Mouse (Mus musculus) cortical plate, adult 2 months (tissue): ENCODE results near the gene Lsamp.

Source experiments
- CTCF ChIP-seq: fragments of 200-500 bp; IDR thresholded peaks from 2 replicates; pipeline ENCODE4 v1.5.1; 2011; ENCODE audit warnings: mild to moderate bottlenecking, control low read depth, low read length; ENCODE audit not compliant: insufficient read depth; ENCODE audit errors: extremely low read depth
- POLR2A ChIP-seq: fragments of 200-500 bp; IDR thresholded peaks from 2 replicates; pipeline ENCODE4 v1.6.1; 2011; ENCODE audit warnings: mild to moderate bottlenecking, low read length, control low read depth; ENCODE audit not compliant: insufficient read depth; ENCODE audit errors: extremely low read depth

DNA sequence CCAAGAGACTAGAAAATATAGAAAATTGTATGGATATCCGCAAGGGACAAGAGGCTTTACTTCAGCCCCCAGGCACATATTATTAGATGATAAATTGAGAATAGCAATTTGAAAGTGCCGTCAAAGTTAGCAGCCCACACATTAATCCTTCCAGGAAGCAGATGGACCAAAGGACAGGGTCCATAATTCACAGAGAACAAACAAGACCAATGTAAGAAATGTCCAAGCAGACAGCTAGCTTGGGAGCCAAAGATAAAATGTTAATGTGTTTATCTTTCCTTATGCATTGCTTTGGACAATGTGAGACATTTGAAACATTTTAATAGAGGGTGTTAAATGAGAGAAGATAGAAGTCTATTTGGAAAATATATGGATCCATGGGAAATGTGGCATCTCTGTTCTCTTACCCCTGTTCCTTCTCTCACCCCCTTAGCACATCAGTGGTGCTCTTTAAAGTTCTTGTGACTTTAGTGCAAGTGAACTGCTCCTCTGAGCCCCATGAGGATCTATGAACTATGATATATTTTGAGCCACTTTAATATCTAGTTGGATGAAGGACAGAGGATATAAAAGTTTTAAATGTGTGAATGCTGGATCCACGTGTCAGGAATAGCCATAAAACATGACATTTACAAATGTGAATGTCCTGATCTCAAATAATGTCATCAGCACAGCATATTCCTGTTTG is 1952.9 kb downstream of the Lsamp start:
- no peak for TF ChIP-seq POLR2A
- no peak for TF ChIP-seq CTCF
